Mouse (Mus musculus) heart, adult 2 months (tissue): Measurements from ENCODE around the gene Bcl2l14. TPM values are rescaled to one million over a fixed set of nuclear protein-coding genes. Genes with fewer than 3 reads are reported as not detected.

Experiments
- DNase-seq, 2 experiments: peaks; one replicate each; pipeline ENCODE4 v3.0.0; 2021
- H3K27ac ChIP-seq: fragments of 200-600 bp; 2 replicates; pipeline ENCODE4 v1.8.1; 2022
- H3K27me3 ChIP-seq: fragments of 200-500 bp; 2 replicates; pipeline ENCODE4 v1.6.1; 2012; ENCODE audit warnings: mild to moderate bottlenecking, low read length, inconsistent platforms, mixed read lengths; ENCODE audit not compliant: control insufficient read depth, insufficient read depth
- H3K36me3 ChIP-seq: fragments of 200-500 bp; 2 replicates; pipeline ENCODE4 v1.6.1; 2012; ENCODE audit warnings: low read length, inconsistent platforms; ENCODE audit not compliant: control insufficient read depth, insufficient read depth
- H3K4me1 ChIP-seq: fragments of 200-500 bp; 2 replicates; pipeline ENCODE4 v1.6.1; 2011; ENCODE audit warnings: low read length; ENCODE audit not compliant: control insufficient read depth, insufficient read depth
- H3K4me3 ChIP-seq: fragments of 200-600 bp; 2 replicates; pipeline ENCODE4 v1.8.1; 2022
- H3K79me2 ChIP-seq: fragments of 200-500 bp; replicated peaks from 2 replicates; pipeline ENCODE4 v1.6.1; 2012; ENCODE audit warnings: mild to moderate bottlenecking, inconsistent platforms, low read length, moderate library complexity, mixed read lengths; ENCODE audit not compliant: control insufficient read depth, insufficient read depth
- H3K9ac ChIP-seq: fragments of 200-500 bp; 2 replicates; pipeline ENCODE4 v1.6.1; 2012; ENCODE audit warnings: low read depth, mild to moderate bottlenecking, control low read depth, inconsistent platforms, low read length, mixed read lengths
- CTCF ChIP-seq: fragments of 200-600 bp; IDR thresholded peaks from 2 replicates; pipeline ENCODE4 v1.8.1; 2022; ENCODE audit warnings: antibody characterized with exemption, mild to moderate bottlenecking, moderate library complexity
- EP300 ChIP-seq: fragments of 200-500 bp; IDR thresholded peaks from 2 replicates; pipeline ENCODE4 v1.6.1; 2011; ENCODE audit warnings: low read depth, low read length, control low read depth; ENCODE audit not compliant: insufficient read depth
- POLR2A ChIP-seq: fragments of 200-500 bp; IDR thresholded peaks from 2 replicates; pipeline ENCODE4 v1.6.1; 2011; ENCODE audit warnings: mild to moderate bottlenecking, low read depth, low read length, control low read depth; ENCODE audit not compliant: insufficient read depth
- WGBS: fragments of 180-500 bp; shearing (Covaris S2); methylation state at CpG from one replicate; pipeline ENCODE4 v1.1.7; 2018; 5-methylcytosine and 5-hydroxymethylcytosine counted together
- intact Hi-C: fragments of 180-260 bp; cut with DNase I; formaldehyde crosslinking; loops from one replicate; pipeline ENCODE4 v1.15.1; 2025
- polyA plus RNA-seq: library from polyadenylated mRNA; depleted of rRNA; stranded (reverse); fragments of >200 nt; gene quantifications from 2 replicates; pipeline ENCODE4 v1.2.3, GENCODE M21; 2012
- total RNA-seq, 2 experiments: library from RNA; stranded (reverse); gene quantifications; 2 replicates each; pipeline ENCODE4 v1.2.3; 2021

The Bcl2l14 gene
- total and polyA plus RNA-seq, 3 experiments: 0.10 TPM; not detected in 2

GRCm38 (mm10) chr6:134413706-134414531, 17.8 kb downstream of the Bcl2l14 start:
- H3K9ac ChIP-seq: no peak overlapping the region
- no peak overlapping the region for H3K27ac ChIP-seq
- H3K36me3 ChIP-seq: no peaks in the 10 kb centered on the region
- H3K4me3 ChIP-seq: no peak overlapping the region
- DNase-seq: no peak
- H3K4me1 ChIP-seq: no peaks in the 10 kb centered on the region
- no peaks in the 10 kb centered on the region for H3K27me3 ChIP-seq
- 50% methylated on average over 18 of the region's 18 CpGs for WGBS
- H3K79me2 ChIP-seq: no peaks in the 10 kb centered on the region
- intact Hi-C loops: no loop called here
- no peak for TF ChIP-seq POLR2A
- no peak for TF ChIP-seq CTCF
- TF ChIP-seq EP300: no peak

GRCm38 (mm10) chr6:134414532-134414883, 18.4 kb downstream of the Bcl2l14 start:
- Histone ChIP-seq H3K27me3 (no peaks in the 10 kb centered on the region), H3K4me1 (no peaks in the 10 kb centered on the region), H3K9ac (no peak overlapping the region), H3K79me2 (no peaks in the 10 kb centered on the region), H3K36me3 (no peaks in the 10 kb centered on the region), H3K27ac (no peak overlapping the region), H3K4me3 (no peak overlapping the region)
- intact Hi-C loops: no loop called here
- TF ChIP-seq POLR2A: no peak
- no peak for TF ChIP-seq CTCF
- no peak for TF ChIP-seq EP300
- DNase-seq: no peak
- WGBS: 74% methylated on average over 4 of the region's 4 CpGs

- Histone ChIP-seq H3K27ac (no peak overlapping the region), H3K36me3 (no peaks in the 10 kb centered on the region), H3K27me3 (no peaks in the 10 kb centered on the region), H3K4me1 (no peaks in the 10 kb centered on the region), H3K9ac (no peak overlapping the region), H3K79me2 (no peaks in the 10 kb centered on the region), H3K4me3 (no peak overlapping the region)
- WGBS: 77% methylated on average over 3 of the region's 3 CpGs
- intact Hi-C loops: no loop called here
- no peak for DNase-seq
- TF ChIP-seq EP300 (no peak), POLR2A (no peak), CTCF (no peak)
Observed at GRCm38 (mm10) chr6:134416556-134417105, 20.5 kb downstream of the Bcl2l14 start.

- Histone ChIP-seq H3K9ac (no peak overlapping the region), H3K36me3 (no peaks in the 10 kb centered on the region), H3K79me2 (no peaks in the 10 kb centered on the region), H3K27ac (no peak overlapping the region), H3K4me3 (no peak overlapping the region), H3K27me3 (no peaks in the 10 kb centered on the region), H3K4me1 (no peaks in the 10 kb centered on the region)
- intact Hi-C loops: no loop called here
- no peak for TF ChIP-seq EP300
- no peak for TF ChIP-seq POLR2A
- no peak for TF ChIP-seq CTCF
- DNase-seq: no peak
- WGBS: 44% methylated on average over 3 of the region's 3 CpGs
Observed at GRCm38 (mm10) chr6:134417886-134418285, 21.8 kb downstream of the Bcl2l14 start.

- Histone ChIP-seq H3K4me3 (no peak overlapping the region), H3K4me1 (peaks cover 1% of the 10 kb centered on the region; the same call in 1 of the 2 replicates), H3K9ac (no peak overlapping the region), H3K79me2 (no peaks in the 10 kb centered on the region), H3K36me3 (no peaks in the 10 kb centered on the region), H3K27me3 (no peaks in the 10 kb centered on the region), H3K27ac (no peak overlapping the region)
- no peak for DNase-seq
- 76% methylated on average over 8 of the region's 8 CpGs for WGBS
- intact Hi-C loops: no loop called here
- TF ChIP-seq CTCF (no peak), POLR2A (no peak), EP300 (no peak)
Observed at GRCm38 (mm10) chr6:134420375-134420774, 24.3 kb downstream of the Bcl2l14 start.

GRCm38 (mm10) chr6:134421921-134422320, 25.8 kb downstream of the Bcl2l14 start:
- H3K79me2 ChIP-seq: no peaks in the 10 kb centered on the region
- intact Hi-C loops: no loop called here
- no peak for TF ChIP-seq POLR2A
- TF ChIP-seq CTCF: no peak
- TF ChIP-seq EP300: no peak
- no peak for DNase-seq
- no peak overlapping the region for H3K4me3 ChIP-seq
- WGBS: 75% methylated on average over 6 of the region's 6 CpGs
- no peak overlapping the region for H3K27ac ChIP-seq
- no peaks in the 10 kb centered on the region for H3K36me3 ChIP-seq
- H3K27me3 ChIP-seq: no peaks in the 10 kb centered on the region
- no peak overlapping the region for H3K9ac ChIP-seq
- peaks cover 1% of the 10 kb centered on the region; the same call in 1 of the 2 replicates for H3K4me1 ChIP-seq
